Mouse (Mus musculus) cerebellum, adult 2 months (tissue): ENCODE measurements at regions not wholly inside any gene's neighbourhood (a gene's known extent, or its start where the extent isn't known, plus 50 kb on each side); places are given as distances from the start of the nearest gene placed in this dataset.

Source experiments
- CTCF ChIP-seq: fragments of 200-500 bp; IDR thresholded peaks from 2 replicates; pipeline ENCODE4 v1.5.1; 2011; ENCODE audit warnings: low read depth, mild to moderate bottlenecking, control low read depth, low read length, moderate library complexity, borderline replicate concordance; ENCODE audit not compliant: insufficient read depth
- POLR2A ChIP-seq: fragments of 200-500 bp; IDR thresholded peaks from 2 replicates; pipeline ENCODE4 v1.6.1; 2011; ENCODE audit warnings: low read length, control low read depth, borderline replicate concordance; ENCODE audit not compliant: insufficient read depth

GRCm38 (mm10) chr11:52678259-52678658 lies 86.2 kb upstream of the Fstl4 start:
- TF ChIP-seq POLR2A (no peak), CTCF (no peak)
